Mouse (Mus musculus) midbrain, postnatal 0 days (tissue): ENCODE results near the gene Tspan9. TPM values are rescaled to one million over a fixed set of nuclear protein-coding genes. Genes with fewer than 3 reads are reported as not detected.

ENCODE experiments used
- ATAC-seq: fragments of 200-750 bp; cut with Nextera tagmentation; 2 replicates; pipeline ENCODE4 v1.8.0; 2017; ENCODE audit warnings: moderate number of reproducible peaks, mild to moderate bottlenecking, moderate TSS enrichment, moderate library complexity; ENCODE audit not compliant: low FRiP score
- DNase-seq: peaks from one replicate; pipeline ENCODE4 v3.0.0-alpha.2; 2015; ENCODE audit warnings: low spot score
- H3K27ac ChIP-seq: fragments of 300-500 bp; sonication (generic); 2 replicates; pipeline ENCODE4 v1.5.1; 2014; ENCODE audit warnings: low read depth, mild to moderate bottlenecking, low read length, mixed read lengths
- H3K27me3 ChIP-seq: fragments of 300-500 bp; sonication (generic); 2 replicates; pipeline ENCODE4 v1.6.1; 2014; ENCODE audit warnings: low read length, control low read depth, mixed read lengths; ENCODE audit not compliant: insufficient read depth
- H3K36me3 ChIP-seq: fragments of 300-500 bp; sonication (generic); 2 replicates; pipeline ENCODE4 v1.6.1; 2014; ENCODE audit warnings: low read length, control low read depth, mixed read lengths; ENCODE audit not compliant: insufficient read depth
- H3K4me1 ChIP-seq: fragments of 300-500 bp; sonication (generic); 2 replicates; pipeline ENCODE4 v1.6.1; 2014; ENCODE audit warnings: mild to moderate bottlenecking, control low read depth, antibody characterized with exemption, low read length, mixed read lengths; ENCODE audit not compliant: insufficient read depth
- H3K4me2 ChIP-seq: fragments of 300-500 bp; sonication (generic); 2 replicates; pipeline ENCODE4 v1.6.1; 2014; ENCODE audit warnings: low read depth, mild to moderate bottlenecking, low read length, mixed read lengths; ENCODE audit not compliant: poor library complexity, severe bottlenecking
- H3K4me3 ChIP-seq: fragments of 300-500 bp; sonication (generic); 2 replicates; pipeline ENCODE4 v1.5.1; 2014; ENCODE audit warnings: low read depth, mild to moderate bottlenecking, low read length, moderate library complexity
- H3K9ac ChIP-seq: fragments of 300-500 bp; sonication (generic); replicated peaks from 2 replicates; pipeline ENCODE4 v1.6.1; 2014; ENCODE audit warnings: mild to moderate bottlenecking, low read length, moderate library complexity, mixed read lengths; ENCODE audit not compliant: poor library complexity, severe bottlenecking
- H3K9me3 ChIP-seq: fragments of 300-500 bp; sonication (generic); 2 replicates; pipeline ENCODE4 v1.6.1; 2016; ENCODE audit warnings: low read length, control low read depth
- CTCF ChIP-seq: IDR thresholded peaks from 2 replicates; pipeline ENCODE4 v1.5.1; 2016; ENCODE audit warnings: antibody characterized with exemption, mild to moderate bottlenecking
- WGBS: fragments of 180-500 bp; shearing (Covaris S2); extraction: QIAGEN DNeasy Blood & Tissue Kit; methylation state at CpG from one replicate; pipeline ENCODE4 v1.1.7; 2014; 5-methylcytosine and 5-hydroxymethylcytosine counted together
- polyA plus RNA-seq: library from polyadenylated mRNA; unstranded; fragments of >200 nt; fragmentation: Nextera tagmentation; extraction: Ambion mirVana; gene quantifications from 2 replicates; pipeline ENCODE4 v1.2.1, GENCODE M21; 2015
- total RNA-seq: library from RNA; depleted of rRNA; stranded (reverse); fragments of >200 nt; gene quantifications from 2 replicates; pipeline ENCODE4 v1.2.3, GENCODE M21; 2014

Tspan9 gene
- total and polyA plus RNA-seq, 2 experiments from 2014 or later, result 50.9 to 160 TPM

DNA sequence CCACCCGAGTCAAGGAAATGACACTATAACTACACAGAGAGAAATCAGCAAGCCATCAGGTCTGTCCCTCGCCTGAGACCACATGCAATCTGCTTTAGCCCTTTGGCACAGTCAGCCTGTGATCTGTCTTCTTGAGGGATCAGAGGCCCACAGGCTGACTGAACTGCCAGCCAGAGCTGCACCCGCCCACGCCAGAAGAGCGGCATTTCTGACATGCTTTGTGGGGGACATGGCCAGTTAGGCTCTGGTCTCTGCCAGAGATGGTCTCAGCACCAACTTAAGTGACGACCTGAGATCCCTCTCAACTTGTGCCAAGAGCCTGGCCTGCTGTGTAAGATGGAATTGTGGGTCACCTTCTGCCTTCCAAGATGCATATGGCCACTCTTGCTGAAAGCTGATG lies 166.7 kb downstream of the Tspan9 start:
- 88% methylated on average over 6 of the region's 6 CpGs for WGBS
- peaks cover 3% of the 10 kb centered on the region; the same call in 1 of the 2 replicates for H3K4me1 ChIP-seq
- no peak for TF ChIP-seq CTCF

DNA sequence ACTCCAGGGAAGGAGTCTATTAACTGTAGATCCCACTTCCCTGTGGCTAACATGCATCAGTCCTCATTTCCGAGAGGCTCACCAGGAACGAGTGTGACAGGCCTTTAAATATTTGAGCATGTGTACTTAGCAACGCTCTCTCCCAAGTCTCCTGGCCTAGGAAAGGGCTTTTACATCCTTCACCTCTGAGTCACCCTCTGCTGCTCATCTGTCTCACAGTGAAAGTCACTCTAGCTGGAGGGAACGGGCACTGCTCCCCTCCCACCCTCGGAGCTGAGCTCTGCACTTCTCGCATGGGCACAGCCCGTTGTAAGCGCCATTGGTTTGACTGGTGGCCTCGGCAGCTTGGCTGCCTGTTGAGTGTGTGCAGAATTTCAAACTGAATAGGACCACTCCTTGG lies 169.4 kb downstream of the Tspan9 start:
- no peak overlapping the region for H3K4me3 ChIP-seq
- no peaks in the 10 kb centered on the region for H3K27me3 ChIP-seq
- H3K4me1 ChIP-seq, result no peaks in the 10 kb centered on the region
- H3K9me3 ChIP-seq, result no peaks in the 10 kb centered on the region
- no peak overlapping the region for H3K9ac ChIP-seq
- H3K27ac ChIP-seq, result peak overlapping the region; percentile 48
- ATAC-seq, result no peak
- H3K36me3 ChIP-seq, result no peaks in the 10 kb centered on the region
- TF ChIP-seq CTCF, result 0 out of 2 replicates have a peak, but pooled peaks have one; percentile 0
- 37% methylated on average over 9 of the region's 9 CpGs for WGBS
- H3K4me2 ChIP-seq, result no peak overlapping the region
- peak; percentile 40 for DNase-seq

More for the DNA sequence above, 166.7 kb downstream of the Tspan9 start:
- H3K27ac ChIP-seq, result no peak overlapping the region
- H3K36me3 ChIP-seq, result no peaks in the 10 kb centered on the region
- H3K27me3 ChIP-seq, result 0 out of 2 replicates have a peak, but pooled peaks cover 3% of the 10 kb centered on the region
- no peak overlapping the region for H3K9ac ChIP-seq
- no peak overlapping the region for H3K4me3 ChIP-seq
- H3K4me2 ChIP-seq, result no peak overlapping the region
- no peaks in the 10 kb centered on the region for H3K9me3 ChIP-seq
- ATAC-seq (no peak), DNase-seq (no peak)

DNA sequence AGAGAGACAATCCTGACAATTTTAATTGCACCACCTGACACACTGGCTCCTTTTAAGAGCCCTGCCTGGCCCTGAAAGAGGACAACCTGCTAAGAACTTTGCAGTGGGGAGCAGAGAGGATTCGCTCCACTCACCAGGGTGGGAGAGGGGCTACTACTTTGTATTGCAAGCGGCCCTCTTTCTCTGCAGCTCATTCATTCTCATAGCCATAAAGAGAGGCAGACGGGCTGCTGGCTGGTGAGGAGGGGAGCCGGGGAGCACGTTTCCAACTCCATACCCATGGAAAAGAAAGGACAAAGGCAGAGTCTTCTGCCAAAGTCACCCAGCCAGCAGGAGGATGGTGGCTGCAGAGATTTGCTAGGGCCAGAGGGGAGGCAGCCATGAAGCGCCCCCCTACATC lies 169.8 kb downstream of the Tspan9 start:
- H3K27me3 ChIP-seq, result no peaks in the 10 kb centered on the region
- no peaks in the 10 kb centered on the region for H3K4me1 ChIP-seq
- peak; percentile 14; the same call in 1 of the 2 replicates for ATAC-seq
- H3K4me2 ChIP-seq, result no peak overlapping the region
- TF ChIP-seq CTCF, result no peak; the same call in 1 of the 2 replicates
- 26% methylated on average over 6 of the region's 6 CpGs for whole genome bisulfite sequencing
- DNase-seq, result peak; percentile 55
- peak overlapping the region; percentile 48 for H3K27ac ChIP-seq
- H3K9me3 ChIP-seq, result no peaks in the 10 kb centered on the region
- no peak overlapping the region for H3K9ac ChIP-seq
- no peaks in the 10 kb centered on the region for H3K36me3 ChIP-seq
- H3K4me3 ChIP-seq, result no peak overlapping the region

DNA sequence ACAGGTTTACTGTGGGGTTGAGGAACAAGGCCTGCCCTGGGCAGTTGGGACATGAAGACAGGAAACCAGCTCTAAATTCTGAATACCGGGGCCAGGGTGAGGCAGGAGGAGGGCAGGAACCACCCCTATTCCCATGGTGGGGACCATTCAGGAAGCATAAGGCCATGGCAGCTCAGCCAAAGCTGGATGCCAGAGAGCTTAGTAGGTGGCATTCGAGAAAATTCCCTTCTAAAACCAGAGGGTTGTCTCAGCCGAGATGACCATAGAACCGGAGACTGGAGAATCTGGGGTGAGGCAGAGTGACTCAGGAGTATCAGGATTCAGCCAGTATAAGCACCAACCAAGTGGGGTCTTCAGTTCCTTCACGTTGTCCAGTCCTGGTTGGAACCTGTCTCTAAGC lies 171.5 kb downstream of the Tspan9 start:
- Histone ChIP-seq H3K4me3 (no peak overlapping the region), H3K36me3 (no peaks in the 10 kb centered on the region), H3K4me2 (no peak overlapping the region), H3K9ac (no peak overlapping the region), H3K9me3 (no peaks in the 10 kb centered on the region), H3K27me3 (no peaks in the 10 kb centered on the region), H3K27ac (no peak overlapping the region), H3K4me1 (no peaks in the 10 kb centered on the region)
- ATAC-seq (no peak), DNase-seq (no peak)
- TF ChIP-seq CTCF, result no peak
- WGBS, result 83% methylated on average over 5 of the region's 5 CpGs

DNA sequence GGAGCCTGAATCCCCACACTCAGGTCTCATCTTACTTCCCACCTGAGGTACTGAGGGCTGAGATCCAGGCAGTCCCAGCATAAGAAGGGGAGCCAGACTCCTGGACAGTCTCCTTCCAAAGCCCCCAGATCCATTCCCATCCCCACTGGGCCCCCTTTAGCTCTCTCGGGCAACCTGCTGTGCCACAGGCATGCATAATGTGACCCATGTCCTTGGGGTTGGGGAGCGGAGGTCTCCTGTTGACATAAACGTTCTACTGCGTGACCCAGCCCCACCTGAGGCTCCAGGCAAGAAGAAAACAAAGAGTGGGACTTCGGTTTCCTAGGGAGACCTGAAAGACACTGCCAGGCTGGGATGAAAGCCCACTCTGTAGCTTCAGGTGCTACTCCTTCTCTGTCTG lies 172.5 kb downstream of the Tspan9 start:
- Histone ChIP-seq H3K4me2 (no peak overlapping the region), H3K4me3 (no peak overlapping the region), H3K36me3 (peaks cover 4% of the 10 kb centered on the region; the same call in 1 of the 2 replicates), H3K27me3 (no peaks in the 10 kb centered on the region), H3K27ac (no peak overlapping the region), H3K4me1 (no peaks in the 10 kb centered on the region), H3K9ac (no peak overlapping the region), H3K9me3 (no peaks in the 10 kb centered on the region)
- 57% methylated on average over 5 of the region's 5 CpGs for WGBS
- ATAC-seq (no peak), DNase-seq (no peak)
- no peak for TF ChIP-seq CTCF

DNA sequence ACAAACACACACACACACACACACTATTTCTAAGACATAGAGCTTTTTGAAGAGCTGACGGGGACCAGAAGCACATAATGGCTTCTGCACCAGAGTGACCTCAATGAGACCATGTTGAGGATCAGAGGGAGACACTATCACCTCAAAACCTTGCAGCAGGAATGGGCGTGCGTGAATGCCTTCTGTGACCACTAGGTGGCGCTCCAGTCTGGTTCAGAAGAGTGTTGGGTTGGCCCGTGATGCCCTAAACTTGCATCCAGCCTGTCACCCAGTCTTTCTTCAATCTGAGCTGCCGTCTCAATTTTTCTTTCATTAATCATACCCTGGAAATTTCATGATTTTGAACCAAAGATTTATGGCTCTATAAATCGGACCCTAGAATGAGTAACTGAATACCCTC lies 173.3 kb downstream of the Tspan9 start:
- ATAC-seq (peak; percentile 50), DNase-seq (peak; percentile 87)
- Histone ChIP-seq H3K27me3 (no peaks in the 10 kb centered on the region), H3K4me2 (no peak overlapping the region), H3K4me3 (no peak overlapping the region), H3K27ac (no peak overlapping the region), H3K4me1 (no peaks in the 10 kb centered on the region), H3K9ac (no peak overlapping the region), H3K36me3 (peaks cover 9% of the 10 kb centered on the region; the same call in 1 of the 2 replicates), H3K9me3 (no peaks in the 10 kb centered on the region)
- 5% methylated on average over 7 of the region's 7 CpGs for WGBS
- peak; percentile 97 for TF ChIP-seq CTCF
